In the genomic region with DNA sequence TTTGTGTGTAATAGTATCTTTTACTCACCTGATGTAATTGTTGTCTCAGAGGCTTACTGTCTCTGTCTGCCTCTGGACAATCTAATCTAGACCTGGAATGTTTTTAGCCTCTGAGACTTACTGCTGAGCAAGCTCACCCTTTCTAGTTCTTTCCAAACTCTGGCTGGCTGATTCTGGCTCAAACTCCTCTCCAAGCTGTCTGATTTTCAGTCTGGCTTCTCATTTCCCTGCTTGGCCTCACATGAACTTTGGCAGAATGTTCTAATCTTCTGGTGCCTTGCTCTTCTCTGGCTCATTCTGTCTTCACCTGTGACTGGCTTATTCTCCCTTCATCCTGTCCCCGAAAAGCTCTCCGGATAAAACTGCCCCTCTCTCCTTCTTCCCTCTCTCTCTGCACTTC, we compare ENCODE assay signal across 17 mouse cellular contexts. TPM values are rescaled to one million over a fixed set of nuclear protein-coding genes. Genes with fewer than 3 reads are reported as not detected.
DNase-seq lines count a peak whose midpoint lies in the region; TF ChIP-seq lines count a peak whose summit lies in the region.
"Had no signal": no experiment of that assay in that cellular context is flagged by ENCODE, and none has a peak within 500 bp of the region (broad histone marks: within the 10 kb centered on the region; RNA-seq: fewer than 3 reads in every experiment).

No protein-coding gene starts in this region.

- no peaks in the 10 kb centered on the region for H3K9me3 ChIP-seq in limb, embryonic 10.5 days (replicated peaks)
- H3K9me3 ChIP-seq: embryonic facial prominence, embryonic 12.5 days; heart, embryonic 15.5 days; hindbrain, embryonic 13.5 days; limb, embryonic 12.5 days; liver, embryonic 15.5 days; megakaryocyte, embryonic 14.5 days; midbrain, embryonic 15.5 days had no signal

- peaks cover 8% of the 10 kb centered on the region for H3K4me1 ChIP-seq in kidney, adult 2 months (ENCODE audit: control insufficient read depth, insufficient read depth, low read length)
- peaks cover 3% of the 10 kb centered on the region; the same call in 1 of the 2 replicates for H3K4me1 ChIP-seq in brown adipose tissue, adult 24 weeks (ENCODE audit: control insufficient read depth, insufficient read depth, insufficient read length, low read length)
- peaks cover 13% of the 10 kb centered on the region; the same call in 1 of the 2 replicates for H3K4me1 ChIP-seq in limb, embryonic 10.5 days

- TF ChIP-seq CTCF in kidney, adult 2 months (conservative IDR thresholded peaks at IDR 0.05; ENCODE audit: insufficient read depth, insufficient read length, low read depth, low read length): no peak

- peak; percentile 47 for DNase-seq in gastrocnemius, postnatal 25 days
- DNase-seq in gastrocnemius, postnatal 36 days: no peak
- peak; percentile 83 for DNase-seq in kidney, adult 2 months
- DNase-seq in kidney, postnatal 4 days: no peak
- DNase-seq in skeletal muscle tissue, adult 2 months (ENCODE audit: low read depth, low spot score): peak; percentile 44
- DNase-seq in limb, embryonic 10.5 days (ENCODE audit: low spot score): no peak
- DNase-seq: cerebellum, adult 18-20 months; lung, postnatal 14 days had no signal

- H3K27me3 ChIP-seq in kidney, adult 2 months (replicated peaks; ENCODE audit: control insufficient read depth, insufficient read depth, low read length): no peaks in the 10 kb centered on the region
- no peaks in the 10 kb centered on the region for H3K27me3 ChIP-seq in limb, embryonic 10.5 days (ENCODE audit: low read depth, poor library complexity, severe bottlenecking)
- H3K27me3 ChIP-seq: embryonic facial prominence, embryonic 12.5 days; heart, embryonic 15.5 days; hindbrain, embryonic 13.5 days; limb, embryonic 12.5 days; liver, embryonic 15.5 days; megakaryocyte, embryonic 14.5 days; midbrain, embryonic 15.5 days had no signal

- no peak for TF ChIP-seq POLR2A in kidney, adult 2 months (IDR thresholded peaks at IDR 0.05; ENCODE audit: low read depth, low read length)

- H3K4me3 ChIP-seq in kidney, adult 2 months (ENCODE audit: insufficient read depth, low read depth, low read length): no peak overlapping the region
- no peak overlapping the region for H3K4me3 ChIP-seq in brown adipose tissue, adult 24 weeks (ENCODE audit: insufficient read depth, low read depth, low read length)
- H3K4me3 ChIP-seq in limb, embryonic 10.5 days: no peak overlapping the region
- H3K4me3 ChIP-seq: embryonic facial prominence, embryonic 12.5 days; heart, embryonic 15.5 days; hindbrain, embryonic 13.5 days; left cerebral cortex, adult 2 months; limb, embryonic 12.5 days; liver, embryonic 15.5 days; megakaryocyte, embryonic 14.5 days; midbrain, embryonic 15.5 days had no signal

- intact Hi-C loops in gastrocnemius, postnatal 36 days (cut with DNase I): no loop called here

- WGBS in kidney, adult 2 months: 32% methylated on average over 2 of the region's 2 CpGs
- WGBS in limb, embryonic 10.5 days: 73% methylated on average over 2 of the region's 2 CpGs

- H3K36me3 ChIP-seq in kidney, adult 2 months (ENCODE audit: control insufficient read depth, insufficient read depth, low read length): no peaks in the 10 kb centered on the region
- H3K36me3 ChIP-seq in limb, embryonic 10.5 days: peaks cover 2% of the 10 kb centered on the region
- H3K36me3 ChIP-seq: embryonic facial prominence, embryonic 12.5 days; heart, embryonic 15.5 days; hindbrain, embryonic 13.5 days; limb, embryonic 12.5 days; liver, embryonic 15.5 days; midbrain, embryonic 15.5 days had no signal

- peak overlapping the region; percentile 63; the same call in 1 of the 2 replicates for H3K27ac ChIP-seq in kidney, adult 2 months (ENCODE audit: insufficient read depth, low read depth, low read length)
- peak overlapping the region; percentile 78 for H3K27ac ChIP-seq in brown adipose tissue, adult 24 weeks (replicated peaks; ENCODE audit: low read depth, low read length)
- no peak overlapping the region for H3K27ac ChIP-seq in limb, embryonic 10.5 days
- H3K27ac ChIP-seq: embryonic facial prominence, embryonic 12.5 days; heart, embryonic 15.5 days; hindbrain, embryonic 13.5 days; left cerebral cortex, adult 2 months; limb, embryonic 12.5 days; liver, embryonic 15.5 days; midbrain, embryonic 15.5 days had no signal

RNA-seq across cellular contexts. Expression of gene Ubap1, which starts 2.8 kb away (rescaled TPM):
- 10 to 100 TPM; 30.2 to 33.2 TPM for total RNA-seq in gastrocnemius, postnatal 25 days (2021)
- 10 to 100 TPM; 33.9 to 35.5 TPM for total RNA-seq in gastrocnemius, postnatal 36 days (2021)
- polyA plus RNA-seq in kidney, adult 2 months (2012; rRNA removed): 38.8 and 40.4 TPM in 2 replicates
- polyA plus RNA-seq in brown adipose tissue, adult 24 weeks (2012; ENCODE audit: insufficient read depth, insufficient read length, missing spikeins): 52.4 and 56.3 TPM in 2 replicates
- polyA plus RNA-seq in limb, embryonic 10.5 days (2016; fragmentation: Nextera tagmentation; extraction: Ambion mirVana): 58.6 and 59.4 TPM in 2 replicates

RNA-seq across cellular contexts. Expression of gene Dcaf12, which starts 31.3 kb away (rescaled TPM):
- 10 to 100 TPM; 25.9 to 26.6 TPM for total RNA-seq in gastrocnemius, postnatal 25 days (2021)
- 10 to 100 TPM; 23.9 to 27.4 TPM for total RNA-seq in gastrocnemius, postnatal 36 days (2021)
- 26.3 and 30.9 TPM in 2 replicates for polyA plus RNA-seq in kidney, adult 2 months (2012; rRNA removed)
- 15.5 and 18.8 TPM in 2 replicates for polyA plus RNA-seq in brown adipose tissue, adult 24 weeks (2012; ENCODE audit: insufficient read depth, insufficient read length, missing spikeins)
- polyA plus RNA-seq in limb, embryonic 10.5 days (2016; fragmentation: Nextera tagmentation; extraction: Ambion mirVana): 55.0 and 59.5 TPM in 2 replicates

Comparison
In these comparisons a context has a peak if more than half of its experiments do, and no peak if none do; other contexts are left out.
1. DNase-seq: peak in gastrocnemius, postnatal 25 days (single experiment), kidney, adult 2 months (single experiment) and skeletal muscle tissue, adult 2 months (single experiment); none in gastrocnemius, postnatal 36 days (0 of 2), kidney, postnatal 4 days (0 of 2) and limb, embryonic 10.5 days (single experiment).